Mouse (Mus musculus) right cerebral cortex, adult 18-20 months (tissue): ENCODE measurements at regions not wholly inside any gene's neighbourhood (a gene's known extent, or its start where the extent isn't known, plus 50 kb on each side); places are given as distances from the start of the nearest gene placed in this dataset.
A peak's percentile ranks its signal among the peaks of the same experiment; 100 is the strongest.
"Not testable (repeated sequence)": the region's sequence is repeated elsewhere in the genome, so short reads cannot be mapped to it uniquely, and the experiment has no call there.

ENCODE experiments used
- DNase-seq: peaks from one replicate; pipeline ENCODE4 v3.0.0; 2022; ENCODE audit warnings: mixed read lengths

DNA sequence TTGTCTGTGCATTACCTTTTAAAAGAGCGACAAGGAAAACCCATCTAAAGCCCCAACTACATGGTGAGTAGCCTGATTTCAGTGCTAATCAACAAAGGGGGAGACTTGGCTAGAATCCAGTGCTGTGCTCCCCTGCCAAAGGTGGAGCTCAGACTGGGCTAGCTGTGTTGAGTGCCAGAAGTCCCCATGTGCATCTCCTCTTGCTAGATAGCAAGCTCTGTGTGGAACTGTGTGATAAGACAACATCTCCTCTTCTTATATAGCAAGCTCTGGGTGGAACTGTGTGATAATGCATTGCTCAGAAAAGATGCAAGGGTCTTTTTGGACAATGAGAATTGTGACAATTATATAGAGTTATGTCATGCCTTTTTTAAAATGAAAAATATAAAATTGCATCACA, 741.4 kb downstream of the Adam6a start:
- no peak for DNase-seq

DNA sequence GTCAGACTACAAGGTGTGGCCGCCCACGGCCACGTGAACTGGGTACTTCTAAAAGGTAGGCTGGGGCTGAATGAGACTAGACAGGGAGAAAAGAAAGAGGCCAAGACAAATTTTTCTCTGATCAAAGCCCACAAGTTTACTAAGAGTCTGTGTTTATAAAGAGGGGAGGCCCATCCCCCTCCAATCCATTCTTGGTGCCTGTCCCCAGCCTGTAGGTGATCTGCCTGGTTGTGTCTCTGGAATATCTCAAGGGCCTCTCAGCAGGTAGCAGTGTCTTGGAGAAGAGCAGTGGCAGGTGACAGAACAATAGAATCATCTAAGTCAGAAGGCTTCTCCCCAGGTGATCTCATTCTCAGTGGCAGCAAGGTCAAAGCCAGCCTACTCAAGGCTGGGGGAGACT, 743.3 kb downstream of the Adam6a start:
- DNase-seq = no peak

DNA sequence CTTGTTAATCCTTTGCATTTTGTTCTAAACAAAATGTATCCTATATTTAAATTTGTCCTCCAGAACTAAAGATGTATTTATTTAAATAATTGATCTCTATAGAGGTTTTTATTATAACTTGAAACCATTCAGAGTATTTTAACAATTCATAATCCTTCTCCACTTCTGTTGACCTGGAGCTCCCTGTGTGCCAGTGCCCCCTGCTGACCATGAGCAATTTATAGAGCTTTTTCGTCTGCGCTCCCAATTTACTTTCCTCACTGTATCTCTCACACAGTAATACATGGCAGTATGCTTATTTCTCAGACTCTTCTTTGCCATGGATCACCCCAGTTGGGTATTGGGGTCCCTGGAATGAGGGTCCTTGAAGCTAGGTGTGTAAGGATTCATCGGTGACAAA, 747.4 kb downstream of the Adam6a start:
- no peak for DNase-seq

DNA sequence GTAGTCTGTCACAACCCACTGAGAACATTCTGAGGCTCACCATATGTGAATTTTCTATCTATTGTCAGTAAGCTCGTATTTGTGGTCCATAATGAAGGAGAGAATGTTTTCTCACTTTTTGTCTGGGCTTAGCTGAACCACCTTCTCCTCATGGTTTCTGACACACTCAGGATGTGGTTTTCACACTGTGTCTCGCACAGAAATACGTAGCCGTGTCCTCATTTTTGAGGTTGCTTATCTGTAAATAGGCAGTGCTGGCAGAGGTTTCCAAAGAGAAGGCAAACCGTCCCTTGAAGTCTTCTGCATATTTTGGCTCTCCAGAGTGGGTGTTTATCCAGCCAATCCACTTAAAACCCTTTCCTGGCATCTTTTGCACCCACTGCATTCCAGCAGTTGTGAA, 756.1 kb downstream of the Adam6a start:
- no peak for DNase-seq

DNA sequence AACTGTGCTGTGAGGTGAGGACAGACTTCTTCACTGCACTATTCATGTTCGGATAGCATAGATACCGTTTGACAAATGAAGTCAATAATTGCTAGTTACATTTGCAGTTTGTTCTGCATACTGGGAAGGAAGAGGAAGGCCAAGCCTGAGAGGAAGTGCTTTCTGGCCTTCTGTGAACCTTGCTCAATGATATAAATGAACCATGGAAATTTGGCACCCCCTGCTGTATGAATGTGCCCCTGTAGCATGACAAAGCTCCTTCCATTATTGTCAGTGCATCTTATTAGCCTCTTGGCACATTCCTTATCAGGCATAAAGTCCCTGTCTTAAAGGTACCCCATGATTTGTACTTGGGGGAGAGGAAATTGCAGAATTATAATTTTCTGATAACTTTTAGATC, 758.0 kb downstream of the Adam6a start:
- no peak for DNase-seq

DNA sequence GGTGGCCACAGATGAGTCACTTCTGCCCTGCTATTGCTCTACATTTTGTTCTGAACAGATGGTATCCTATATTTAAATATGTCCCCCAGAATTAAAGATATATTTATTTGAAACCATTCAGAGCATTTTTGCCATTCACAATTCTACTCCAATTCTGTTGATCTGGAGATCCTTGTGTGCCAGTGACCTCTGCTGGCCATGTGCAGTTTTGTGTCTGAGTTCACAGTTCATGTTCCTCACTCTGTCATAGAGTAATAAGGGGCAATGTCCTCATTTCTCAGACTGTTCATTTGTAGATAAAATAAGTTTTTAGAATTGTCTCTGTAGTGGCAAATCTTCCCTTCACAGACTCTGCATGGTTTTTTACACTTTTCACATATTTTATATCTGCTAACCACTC, 788.8 kb downstream of the Adam6a start:
- DNase-seq = no peak

DNA sequence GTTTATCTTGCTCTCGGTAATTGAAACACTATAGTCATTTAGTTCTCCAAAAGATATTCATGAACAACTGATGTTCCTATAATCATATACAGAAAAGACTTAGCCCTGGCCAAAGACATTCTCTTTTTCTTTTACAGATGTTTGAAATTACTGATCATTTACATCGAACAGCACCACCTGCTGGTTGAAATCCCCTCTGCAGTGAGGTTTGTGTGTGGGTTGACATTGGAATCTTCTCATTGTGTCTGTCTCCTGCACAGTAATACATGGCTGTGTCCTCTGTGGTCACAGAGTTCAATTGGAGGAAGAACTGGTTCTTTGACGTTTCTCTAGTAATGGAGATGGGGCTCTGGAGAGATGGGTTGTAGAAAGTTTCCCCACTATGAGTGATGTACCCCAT, 822.6 kb downstream of the Adam6a start:
- DNase-seq = no peak

DNA sequence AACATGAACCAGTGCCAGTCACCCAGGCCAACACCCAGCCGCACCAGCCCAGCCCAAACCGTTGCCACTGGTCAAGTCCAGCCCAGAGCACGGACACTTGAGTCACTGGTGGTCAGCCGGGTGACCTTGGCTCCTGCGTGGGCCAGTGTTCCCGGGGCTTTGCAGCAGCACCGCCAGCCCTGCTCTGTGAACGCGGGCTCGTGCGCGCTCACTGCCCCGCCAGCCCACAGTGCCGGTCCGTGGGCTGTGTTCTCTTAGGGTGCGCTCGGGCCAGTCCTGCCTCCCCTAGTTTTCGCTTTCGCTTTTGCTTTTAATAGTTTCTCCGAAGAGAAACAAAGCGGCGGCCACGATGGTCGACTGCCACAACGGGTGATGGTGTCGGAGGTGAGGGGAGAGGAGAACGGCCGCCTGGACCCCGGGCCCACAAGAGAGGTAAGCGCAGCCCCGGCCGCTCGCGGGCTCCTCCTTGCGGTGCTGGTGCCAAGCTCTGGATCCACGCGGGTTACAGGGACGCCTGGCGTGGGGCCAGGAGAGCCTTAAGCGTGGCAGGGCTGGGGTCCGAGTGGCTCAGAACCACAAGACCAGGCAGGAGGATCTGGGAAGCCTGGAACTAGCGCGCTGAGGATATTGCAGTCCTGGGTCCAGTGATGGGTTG, 835.1 kb downstream of the Adam6a start:
- not testable (repeated sequence) for DNase-seq

DNA sequence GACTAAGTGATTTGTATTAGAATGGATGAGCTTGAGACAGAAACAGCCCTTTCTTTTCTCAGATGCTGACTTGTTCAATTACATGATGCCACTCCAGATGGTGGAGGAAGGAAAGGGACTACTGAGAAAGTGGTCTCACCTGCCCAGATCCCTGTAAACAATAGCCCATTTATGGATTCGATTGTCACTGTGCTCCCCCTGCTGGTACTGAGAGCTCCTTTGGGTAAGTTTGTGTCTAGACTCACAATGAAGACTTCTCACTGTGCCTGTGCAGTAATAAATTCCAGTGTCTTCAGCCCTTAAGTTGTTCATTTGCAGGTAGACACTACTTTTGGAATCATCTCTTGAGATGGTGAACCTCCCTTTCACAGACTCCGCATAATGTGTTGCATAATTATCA, 847.7 kb downstream of the Adam6a start:
- DNase-seq = no peak

DNA sequence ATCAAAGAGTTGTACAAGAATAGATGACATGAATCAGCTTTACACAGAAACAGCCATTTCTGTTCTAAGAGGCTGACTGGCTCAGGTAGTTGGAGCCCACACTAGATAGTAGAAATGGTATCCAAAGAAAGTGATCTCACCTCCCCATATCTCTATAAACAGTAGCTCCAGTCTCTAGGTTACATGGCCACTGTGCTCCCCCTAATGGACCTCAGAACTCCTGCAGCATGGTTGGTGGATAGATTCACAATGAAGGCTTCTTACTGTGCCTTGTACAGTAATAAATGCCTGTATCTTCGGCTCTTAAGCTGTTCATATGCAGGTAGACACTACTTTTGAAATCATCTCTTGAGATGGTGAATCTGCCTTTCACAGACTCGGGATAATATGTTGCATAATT, 862.5 kb downstream of the Adam6a start:
- no peak for DNase-seq

DNA sequence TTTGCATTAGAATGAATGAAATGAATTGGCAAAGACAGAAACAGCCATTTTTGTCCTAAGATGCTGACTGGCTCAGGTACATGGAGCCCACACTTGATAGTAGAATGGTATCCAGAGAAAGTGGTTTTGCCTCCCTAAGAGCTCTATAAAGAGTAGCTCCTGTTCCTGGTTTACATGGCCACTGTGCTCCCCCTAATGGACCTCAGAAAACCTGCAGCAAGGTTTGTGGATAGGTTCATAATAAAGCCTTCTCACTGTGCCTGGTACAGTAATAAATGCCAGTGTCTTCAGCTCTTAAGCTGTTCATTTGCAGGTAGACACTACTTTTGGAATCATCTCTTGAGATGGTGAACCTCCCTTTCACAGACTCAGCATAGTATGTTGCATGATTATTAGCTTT, 890.8 kb downstream of the Adam6a start:
- peak; percentile 2 for DNase-seq

DNA sequence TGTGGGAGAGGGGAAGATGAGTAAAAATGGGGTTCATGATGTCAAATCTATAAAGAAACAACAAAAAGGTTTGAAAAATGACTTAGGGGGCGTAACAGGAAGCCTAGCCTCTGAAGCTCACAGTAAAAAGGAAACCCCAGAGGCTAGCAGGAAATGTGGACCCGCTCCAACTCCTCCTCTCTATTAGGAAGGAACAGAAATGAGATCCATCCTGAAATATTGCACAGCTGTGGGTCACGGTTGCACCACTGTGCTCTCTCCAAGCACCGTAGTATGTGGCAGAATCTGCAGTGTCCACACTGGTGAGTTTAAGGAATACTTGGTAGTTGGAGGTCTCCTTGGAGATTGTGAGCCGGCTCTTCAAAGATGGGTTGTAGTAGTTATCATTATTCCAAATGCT, 918.3 kb downstream of the Adam6a start:
- DNase-seq = no peak

DNA sequence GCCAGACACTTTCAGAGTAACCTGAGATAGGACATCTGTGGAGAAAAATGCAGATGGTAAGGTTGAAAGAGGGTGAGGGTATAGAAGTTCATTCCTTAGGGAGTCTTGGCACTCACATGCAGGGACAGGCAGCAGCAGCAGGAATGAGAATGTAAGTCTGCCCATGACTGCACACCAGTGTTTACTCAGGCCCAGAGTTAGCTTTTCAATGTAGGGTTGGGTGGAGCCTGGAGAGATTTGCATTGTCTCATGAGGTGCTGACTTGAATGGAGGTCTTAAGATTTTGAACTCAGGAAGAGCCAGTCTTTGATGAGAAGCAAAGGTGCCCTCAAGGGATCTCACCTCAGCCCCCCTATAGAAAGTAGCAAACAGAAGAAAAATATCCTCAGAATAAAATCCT, 918.9 kb downstream of the Adam6a start:
- DNase-seq = no peak

DNA sequence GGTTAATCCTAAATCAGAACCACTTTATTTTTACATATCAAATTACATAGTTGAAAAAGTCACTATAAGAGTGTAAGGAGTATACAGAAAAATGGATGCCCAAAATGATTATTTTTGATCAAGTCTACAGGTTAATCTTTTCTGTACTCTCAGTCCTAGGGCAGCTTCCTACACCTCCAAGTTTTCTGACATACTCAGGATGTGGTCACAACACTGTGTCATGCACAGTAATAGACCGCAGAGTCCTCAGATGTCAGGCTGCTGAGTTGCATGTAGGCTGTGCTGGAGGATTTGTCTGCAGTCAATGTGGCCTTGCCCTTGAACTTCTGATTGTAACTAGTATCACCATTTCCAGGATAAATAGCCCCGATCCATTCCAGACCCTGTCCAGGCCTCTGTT, 925.1 kb downstream of the Adam6a start:
- no peak for DNase-seq

DNA sequence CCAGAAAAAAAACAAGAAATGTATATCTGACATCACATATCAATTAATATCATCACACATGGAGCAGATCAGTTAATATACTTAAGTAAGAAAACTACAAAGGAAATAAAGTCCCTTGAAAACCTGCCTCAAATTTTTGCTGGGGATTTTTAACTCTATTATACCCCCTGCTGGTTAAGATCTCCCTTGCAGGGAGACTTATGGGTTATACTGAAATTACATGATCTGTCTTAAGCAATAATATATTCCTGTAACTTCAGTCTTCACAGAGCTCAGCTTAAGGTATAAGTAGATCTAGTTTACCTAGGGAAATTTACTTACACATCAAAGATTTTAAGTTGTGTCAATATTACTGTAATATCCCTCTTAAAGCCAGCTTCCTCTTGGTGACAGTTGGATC, 929.0 kb downstream of the Adam6a start:
- DNase-seq = not testable (repeated sequence)

DNA sequence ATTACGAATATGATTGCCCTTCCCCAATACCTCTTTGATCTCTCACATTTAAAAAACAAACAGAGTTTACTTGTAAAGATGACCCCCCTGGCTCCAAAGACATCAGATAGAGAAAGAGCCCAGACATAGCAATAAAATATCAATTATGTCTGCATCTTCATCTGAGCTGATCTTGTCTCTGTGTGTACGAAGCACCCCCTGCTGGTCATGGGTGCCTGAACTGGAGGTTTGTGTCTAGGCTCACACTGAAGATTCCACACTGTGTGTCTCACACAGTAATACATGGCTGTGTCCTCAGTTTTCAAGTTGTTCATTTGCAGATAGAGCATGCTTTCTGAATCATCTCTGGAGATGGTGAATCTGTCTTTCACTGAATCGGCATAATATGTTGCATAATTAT, 935.0 kb downstream of the Adam6a start:
- DNase-seq = no peak

DNA sequence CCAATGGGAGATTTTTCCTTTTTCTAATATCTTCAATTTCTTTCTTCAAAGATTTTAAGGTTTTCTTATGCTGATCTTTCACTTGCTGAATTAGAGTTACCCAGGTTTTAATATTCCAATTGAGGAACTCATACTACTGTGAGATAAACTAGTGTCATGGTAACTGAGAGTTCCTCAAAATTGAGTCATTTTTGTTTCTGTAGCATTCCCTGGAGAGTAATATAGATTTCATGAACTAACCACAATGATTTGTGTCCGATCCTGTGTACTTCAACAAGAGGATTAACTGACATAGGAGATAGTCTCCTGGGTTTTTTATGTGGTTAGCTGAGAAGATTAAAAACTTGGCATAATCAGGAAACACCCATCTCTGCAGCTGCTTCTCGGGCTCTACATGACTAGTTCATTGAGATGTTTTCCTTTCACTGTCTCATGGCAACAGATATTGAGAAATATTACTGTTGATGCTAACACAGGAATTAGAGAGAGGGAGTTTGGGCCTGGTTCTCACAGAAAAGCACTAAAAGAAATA, 949.9 kb downstream of the Adam6a start:
- not testable (repeated sequence) for DNase-seq

DNA sequence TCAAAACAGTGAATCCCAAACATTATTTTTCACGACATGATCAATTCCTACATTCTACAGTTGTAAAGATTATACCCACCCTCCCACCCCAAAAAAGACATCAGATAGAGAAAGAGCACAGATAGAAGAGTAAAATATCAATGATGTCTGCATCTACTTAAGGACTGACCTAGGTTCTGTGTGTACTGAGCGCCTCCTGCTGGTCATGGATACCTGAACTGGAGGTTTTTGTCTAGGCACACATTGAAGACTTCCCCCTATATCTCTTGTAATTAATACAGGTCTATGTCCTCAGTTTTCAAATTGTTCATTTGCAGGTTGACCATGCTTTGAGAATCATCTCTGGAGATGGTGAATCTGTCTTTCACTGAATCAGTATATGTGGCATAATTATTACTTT, 952.0 kb downstream of the Adam6a start:
- DNase-seq = no peak

DNA sequence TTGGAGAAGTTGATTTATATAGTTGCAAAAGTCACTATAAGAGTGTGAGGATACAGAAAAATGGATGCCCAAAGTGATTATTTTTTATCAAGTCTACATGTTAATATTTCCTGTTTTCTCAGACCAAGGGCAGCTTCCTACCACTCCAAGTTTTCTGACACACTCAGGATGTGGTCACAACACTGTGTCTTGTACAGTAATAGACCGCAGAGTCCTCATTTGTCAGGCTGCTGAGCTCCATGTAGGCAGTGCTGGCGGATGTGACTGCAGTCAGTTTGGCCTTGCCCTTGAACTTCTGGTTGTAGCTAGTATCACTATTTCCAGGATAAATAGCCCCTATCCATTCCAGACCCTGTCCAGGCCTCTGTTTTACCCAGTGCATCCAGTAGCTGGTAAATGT, 969.4 kb downstream of the Adam6a start:
- no peak for DNase-seq

DNA sequence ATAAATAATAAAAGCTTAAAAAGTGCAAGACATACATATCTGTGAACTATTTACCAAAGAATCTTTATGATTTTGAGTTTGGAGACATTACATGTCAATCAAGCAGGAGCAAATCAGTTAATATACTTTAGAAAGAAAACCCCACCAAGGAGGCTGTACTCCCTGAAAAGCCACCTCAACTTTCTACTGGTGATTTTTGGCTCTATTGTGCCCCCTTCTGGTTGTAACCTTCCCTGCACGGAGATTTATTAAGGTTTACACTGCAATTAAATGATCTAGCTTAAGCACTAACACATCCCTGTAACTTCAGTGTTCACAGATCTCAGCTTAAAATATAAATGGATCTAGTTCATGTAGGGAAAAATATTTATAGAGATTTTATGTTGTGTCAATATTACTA, 998.4 kb downstream of the Adam6a start:
- DNase-seq = not testable (repeated sequence)

DNA sequence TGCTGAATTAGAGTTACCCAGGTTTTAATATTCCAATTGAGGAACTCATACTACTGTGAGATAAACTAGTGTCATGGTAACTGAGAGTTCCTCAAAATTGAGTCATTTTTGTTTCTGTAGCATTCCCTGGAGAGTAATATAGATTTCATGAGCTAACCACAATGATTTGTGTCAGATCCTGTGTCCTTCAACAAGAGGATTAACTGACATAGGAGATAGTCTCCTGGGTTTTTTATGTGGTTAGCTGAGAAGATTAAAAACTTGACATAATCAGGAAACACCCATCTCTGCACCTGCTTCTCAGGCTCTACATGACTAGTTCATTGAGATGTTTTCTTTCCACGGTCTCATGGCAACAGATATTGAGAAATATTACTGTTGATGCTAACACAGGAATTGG, 1001.2 kb downstream of the Adam6a start:
- DNase-seq = not testable (repeated sequence)

DNA sequence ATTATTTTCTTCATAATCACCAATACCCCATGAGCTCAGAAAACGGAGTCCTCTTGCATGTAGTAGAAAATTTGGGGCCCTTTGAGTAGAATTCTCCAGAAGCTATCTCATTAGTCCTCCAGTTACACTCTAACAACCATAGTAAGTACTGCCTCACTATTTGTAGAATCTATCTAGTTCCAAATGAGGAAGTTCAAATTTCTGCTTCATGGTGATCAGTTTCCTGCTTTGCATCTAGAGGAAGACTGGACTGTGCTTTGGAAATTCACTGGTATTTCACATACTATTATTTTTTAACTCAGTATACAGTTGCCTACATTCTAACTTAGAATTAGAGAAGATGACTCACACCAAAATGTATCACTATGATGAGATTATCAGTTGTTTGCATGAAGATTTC, 1018.7 kb downstream of the Adam6a start:
- no peak for DNase-seq

DNA sequence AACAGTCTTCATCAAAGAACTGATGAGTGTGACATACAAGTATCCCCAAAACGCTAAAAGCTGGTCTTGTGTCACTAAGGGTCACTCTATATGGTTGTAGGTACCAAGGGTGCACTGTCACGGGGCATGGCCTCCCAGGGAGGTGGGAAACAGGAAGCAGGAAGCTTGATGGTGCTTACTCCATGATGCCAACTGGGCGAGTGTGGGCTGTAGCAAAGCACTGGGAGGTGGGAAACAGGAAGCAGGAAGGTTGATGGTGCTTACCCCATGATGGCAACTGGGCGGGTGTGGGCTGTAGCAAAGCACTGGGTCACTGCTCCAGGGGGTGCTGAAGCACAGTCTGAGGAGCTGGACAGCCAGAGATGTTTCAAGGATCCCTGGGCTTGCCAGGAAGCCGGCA, 1019.3 kb downstream of the Adam6a start:
- no peak for DNase-seq

DNA sequence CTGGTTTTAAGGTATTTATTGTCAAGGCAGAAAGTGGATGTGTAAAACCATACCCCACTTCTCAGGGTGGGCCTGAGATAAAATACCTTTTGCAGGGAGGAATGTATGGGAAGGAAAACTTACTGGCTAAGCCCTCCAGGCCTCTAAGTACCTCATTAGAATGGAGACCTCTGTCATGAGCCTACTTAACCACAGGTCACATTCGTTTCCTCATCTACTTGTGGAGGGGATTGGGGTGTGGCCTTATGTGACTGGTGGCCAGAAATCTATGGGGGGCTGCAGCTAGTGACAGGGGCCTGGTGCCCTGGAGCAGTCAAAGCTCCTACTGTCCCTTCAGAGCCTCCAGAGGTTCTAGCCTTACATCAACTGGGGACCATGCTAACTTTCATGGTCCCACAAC, 1020.0 kb downstream of the Adam6a start:
- DNase-seq = no peak

DNA sequence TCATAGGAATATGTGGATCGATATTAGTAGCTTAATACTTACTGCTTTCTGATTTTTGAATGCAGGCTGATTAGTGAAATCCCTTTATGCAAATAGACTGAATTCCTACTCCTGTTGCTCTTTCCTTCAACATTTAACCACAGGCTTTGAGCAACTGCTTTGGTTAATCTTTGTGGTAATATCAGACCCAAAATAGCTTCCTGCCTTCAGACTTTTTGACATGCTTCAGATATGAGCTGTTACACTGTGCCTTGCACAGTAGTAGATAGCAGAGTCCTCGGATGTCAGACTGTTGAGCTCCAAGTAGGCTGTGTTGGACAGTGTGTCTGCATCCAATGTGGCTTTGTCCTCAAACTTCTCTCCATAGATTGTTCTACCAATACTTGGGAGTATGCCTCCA, 1020.6 kb downstream of the Adam6a start:
- DNase-seq = no peak
